Mouse (Mus musculus) forebrain, postnatal 0 days (tissue): ENCODE measurements around the gene Fzd5. TPM values are rescaled to one million over a fixed set of nuclear protein-coding genes. Genes with fewer than 3 reads are reported as not detected.

Source experiments
- ATAC-seq: fragments of 200-750 bp; cut with Nextera tagmentation; 2 replicates; pipeline ENCODE4 v1.8.0; 2017; ENCODE audit warnings: mild to moderate bottlenecking, moderate library complexity
- DNase-seq: peaks from one replicate; pipeline ENCODE4 v3.0.0-alpha.2; 2015
- H3K27ac ChIP-seq: fragments of 300-500 bp; sonication (generic); 2 replicates; pipeline ENCODE4 v1.5.1; 2014; ENCODE audit warnings: low read depth, mild to moderate bottlenecking, antibody characterized with exemption, low read length, moderate library complexity, mixed read lengths
- H3K27me3 ChIP-seq: fragments of 300-500 bp; sonication (generic); 2 replicates; pipeline ENCODE4 v1.6.1; 2014; ENCODE audit warnings: mild to moderate bottlenecking, low read length, mixed read lengths; ENCODE audit not compliant: insufficient read depth
- H3K36me3 ChIP-seq: fragments of 300-500 bp; sonication (generic); 2 replicates; pipeline ENCODE4 v1.6.1; 2014; ENCODE audit warnings: mild to moderate bottlenecking, moderate library complexity; ENCODE audit not compliant: insufficient read depth
- H3K4me1 ChIP-seq: fragments of 300-500 bp; sonication (generic); 2 replicates; pipeline ENCODE4 v1.6.1; 2014; ENCODE audit warnings: antibody characterized with exemption; ENCODE audit not compliant: insufficient read depth
- H3K4me2 ChIP-seq: fragments of 300-500 bp; sonication (generic); 2 replicates; pipeline ENCODE4 v1.6.1; 2014; ENCODE audit warnings: low read depth, mild to moderate bottlenecking, moderate library complexity
- H3K4me3 ChIP-seq: fragments of 300-500 bp; sonication (generic); 2 replicates; pipeline ENCODE4 v1.5.1; 2014; ENCODE audit warnings: low read depth, low read length, mixed read lengths
- H3K9ac ChIP-seq: fragments of 300-500 bp; sonication (generic); 2 replicates; pipeline ENCODE4 v1.6.1; 2014; ENCODE audit warnings: mild to moderate bottlenecking
- H3K9me3 ChIP-seq: fragments of 300-500 bp; sonication (generic); 2 replicates; pipeline ENCODE4 v1.6.1; 2016; ENCODE audit warnings: low read length
- CTCF ChIP-seq: sonication (generic); IDR thresholded peaks from 2 replicates; pipeline ENCODE4 v1.5.1; 2016; ENCODE audit warnings: antibody characterized with exemption, control low read depth, low read depth
- WGBS: fragments of 180-500 bp; shearing (Covaris S2); extraction: QIAGEN DNeasy Blood & Tissue Kit; methylation state at CpG from one replicate; pipeline ENCODE4 v1.1.7; 2014; 5-methylcytosine and 5-hydroxymethylcytosine counted together
- polyA plus RNA-seq: library from polyadenylated mRNA; unstranded; fragments of >200 nt; fragmentation: Nextera tagmentation; extraction: Ambion mirVana; gene quantifications from 2 replicates; pipeline ENCODE4 v1.2.1, GENCODE M21; 2015
- total RNA-seq: library from RNA; depleted of rRNA; stranded (reverse); fragments of >200 nt; gene quantifications from 2 replicates; pipeline ENCODE4 v1.2.3, GENCODE M21; 2014; rRNA removed

Gene Fzd5
- total and polyA plus RNA-seq, 2 experiments from 2014 or later: 0.35 to 4.7 TPM

DNA sequence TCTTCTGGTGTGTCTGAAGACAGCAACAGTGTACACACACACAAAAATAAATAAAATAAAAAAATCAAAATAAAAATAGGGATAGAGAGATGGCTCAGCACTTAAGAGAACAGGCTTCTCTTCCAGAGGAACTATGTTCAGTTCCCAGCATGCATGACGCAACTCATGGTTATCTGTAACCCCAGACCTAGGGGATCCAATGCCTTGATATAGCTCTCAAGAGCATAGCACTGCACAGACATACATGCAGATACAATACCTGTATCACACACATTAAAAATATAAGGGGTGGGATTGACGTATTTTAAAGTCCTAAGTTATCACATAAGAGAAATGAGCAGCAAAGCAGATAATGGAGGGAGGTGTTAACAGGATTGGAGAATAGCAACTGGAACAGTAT is 53.1 kb downstream of the Fzd5 start:
- no peak overlapping the region for H3K4me2 ChIP-seq
- no peak overlapping the region for H3K27ac ChIP-seq
- no peaks in the 10 kb centered on the region for H3K9me3 ChIP-seq
- no peak for ATAC-seq
- DNase-seq: no peak
- WGBS: 93% methylated on average over 2 of the region's 2 CpGs
- TF ChIP-seq CTCF: no peak
- no peak overlapping the region for H3K9ac ChIP-seq
- no peak overlapping the region for H3K4me3 ChIP-seq
- no peaks in the 10 kb centered on the region for H3K36me3 ChIP-seq
- H3K4me1 ChIP-seq: no peaks in the 10 kb centered on the region
- no peaks in the 10 kb centered on the region for H3K27me3 ChIP-seq

DNA sequence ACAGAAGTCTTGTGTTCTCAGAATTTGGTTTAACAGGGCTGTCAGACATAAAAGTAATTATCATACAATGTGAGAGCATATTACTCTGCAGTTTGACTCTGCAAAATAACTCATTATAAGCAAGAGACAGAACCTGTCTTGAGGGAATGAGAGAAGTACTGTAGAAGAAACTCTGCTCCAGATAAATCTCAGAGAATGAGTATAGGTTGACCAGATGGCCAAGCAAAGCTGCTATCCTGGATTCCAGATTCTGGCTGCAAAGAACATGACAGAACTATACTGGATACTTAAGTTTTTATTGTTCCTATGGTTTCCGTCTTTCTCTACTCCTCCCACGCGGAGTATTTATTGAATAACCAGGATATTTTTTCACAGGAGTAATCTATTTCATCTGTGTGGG is 54.5 kb downstream of the Fzd5 start:
- Histone ChIP-seq H3K4me2 (no peak overlapping the region), H3K36me3 (no peaks in the 10 kb centered on the region), H3K27ac (no peak overlapping the region), H3K9ac (no peak overlapping the region), H3K4me3 (no peak overlapping the region), H3K4me1 (no peaks in the 10 kb centered on the region), H3K9me3 (no peaks in the 10 kb centered on the region), H3K27me3 (no peaks in the 10 kb centered on the region)
- no peak for DNase-seq
- ATAC-seq: no peak
- TF ChIP-seq CTCF: no peak
- 93% methylated on average over 3 of the region's 3 CpGs for WGBS

DNA sequence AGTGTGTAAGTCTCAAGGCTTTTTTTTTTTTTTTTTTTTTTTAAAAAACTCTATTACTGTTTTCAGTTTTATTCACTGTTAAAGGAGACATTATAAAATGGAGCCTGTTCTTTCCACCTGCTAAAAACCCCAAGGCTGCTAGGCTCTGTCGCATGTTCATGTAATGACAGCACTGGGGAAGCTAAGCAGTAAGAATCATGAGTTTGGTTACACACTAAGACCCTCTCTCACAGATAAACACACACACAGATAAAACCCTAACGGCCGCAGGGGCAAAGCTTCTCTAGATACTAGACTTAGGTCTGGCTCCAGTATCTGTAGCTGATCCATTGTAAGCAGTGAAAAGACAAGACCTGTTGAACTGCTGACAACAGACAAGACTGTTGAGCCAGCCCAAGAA is 56.1 kb downstream of the Fzd5 start:
- TF ChIP-seq CTCF: no peak
- Histone ChIP-seq H3K36me3 (no peaks in the 10 kb centered on the region), H3K9me3 (no peaks in the 10 kb centered on the region), H3K27me3 (no peaks in the 10 kb centered on the region), H3K4me2 (no peak overlapping the region), H3K4me1 (no peaks in the 10 kb centered on the region), H3K4me3 (no peak overlapping the region), H3K27ac (no peak overlapping the region), H3K9ac (no peak overlapping the region)
- ATAC-seq (no peak), DNase-seq (no peak)
- WGBS: 96% methylated on average over 3 of the region's 3 CpGs

Other genes starting within 250 kb of the Fzd5 start
- gene Creb1, start 205.1 kb downstream of the Fzd5 start, total RNA-seq: 43.7 and 75.3 TPM in 2 replicates
- gene Creb1, start 205.1 kb downstream of the Fzd5 start, polyA plus RNA-seq: 11.7 and 14.8 TPM in 2 replicates
- gene Mettl21a, start 120.5 kb downstream of the Fzd5 start, total RNA-seq: 16.6 and 17.0 TPM in 2 replicates
- gene Mettl21a, start 120.5 kb downstream of the Fzd5 start, polyA plus RNA-seq: 8.1 and 11.8 TPM in 2 replicates
- gene Ccnyl1, start 47.3 kb downstream of the Fzd5 start, total RNA-seq: 20.3 and 24.7 TPM in 2 replicates
- 3.1 and 3.4 TPM in 2 replicates for gene Ccnyl1, start 47.3 kb downstream of the Fzd5 start, polyA plus RNA-seq
- 9.9 and 13.2 TPM in 2 replicates for gene Plekhm3, start 219.1 kb upstream of the Fzd5 start, total RNA-seq
- gene Plekhm3, start 219.1 kb upstream of the Fzd5 start, polyA plus RNA-seq: 2.5 and 5.3 TPM in 2 replicates